Mouse (Mus musculus) MEL (cell line): ENCODE measurements at regions not wholly inside any gene's neighbourhood (a gene's known extent, or its start where the extent isn't known, plus 50 kb on each side); places are given as distances from the start of the nearest gene placed in this dataset.

ENCODE experiments used
- DNase-seq: peaks from one replicate; pipeline ENCODE4 v3.0.0; 2011; ENCODE audit warnings: low read depth, low spot score
- H3K27ac ChIP-seq: 2 replicates; pipeline ENCODE4 v1.5.1; 2012; ENCODE audit warnings: low read depth, mild to moderate bottlenecking, control low read depth, low read length, moderate library complexity; ENCODE audit not compliant: control insufficient read depth
- H3K27me3 ChIP-seq, 2 experiments: fragments of 150-350 bp in 1 of 2; sonication (generic) in 1 of 2; 2 replicates each; pipeline ENCODE4 v1.6.1; 2012; ENCODE audit warnings: low read length in 2 of 2, mild to moderate bottlenecking in 2 of 2, improper control_type of control experiment in 1 of 2, moderate library complexity in 1 of 2; ENCODE audit not compliant: insufficient read depth in 2 of 2, control insufficient read depth in 1 of 2
- H3K36me3 ChIP-seq, 2 experiments: 2 replicates each; pipeline ENCODE4 v1.6.1; 2012 to 2014; ENCODE audit warnings: low read length in 2 of 2, improper control_type of control experiment in 1 of 2, inconsistent platforms in 1 of 2, mild to moderate bottlenecking in 1 of 2; ENCODE audit not compliant: insufficient read depth in 2 of 2, control insufficient read depth in 1 of 2
- H3K4me1 ChIP-seq, 2 experiments: fragments of 150-350 bp in 1 of 2; sonication (generic) in 1 of 2; 2 replicates each; pipeline ENCODE4 v1.6.1; 2012; ENCODE audit warnings: low read length in 2 of 2, improper control_type of control experiment in 1 of 2, mild to moderate bottlenecking in 1 of 2; ENCODE audit not compliant: insufficient read depth in 2 of 2, control insufficient read depth in 1 of 2
- H3K4me3 ChIP-seq, 2 experiments: fragments of 150-350 bp in 1 of 2; sonication (generic) in 1 of 2; 2 replicates each; pipeline ENCODE4 v1.5.1; 2012; ENCODE audit warnings: low read depth in 2 of 2, low read length in 2 of 2, mild to moderate bottlenecking in 2 of 2, moderate library complexity in 2 of 2, control low read depth in 1 of 2, improper control_type of control experiment in 1 of 2; ENCODE audit not compliant: control insufficient read depth in 1 of 2, insufficient read depth in 1 of 2
- H3K79me2 ChIP-seq: 2 replicates; pipeline ENCODE4 v1.6.1; 2012; ENCODE audit warnings: mild to moderate bottlenecking, low read length, moderate library complexity; ENCODE audit not compliant: control insufficient read depth, poor library complexity, insufficient read depth
- H3K9ac ChIP-seq: 2 replicates; pipeline ENCODE4 v1.6.1; 2012; ENCODE audit warnings: low read depth, mild to moderate bottlenecking, control low read depth, low read length, moderate library complexity; ENCODE audit not compliant: control insufficient read depth, poor library complexity, severe bottlenecking
- H3K9me3 ChIP-seq: fragments of 150-350 bp; sonication (generic); replicated peaks from 2 replicates; pipeline ENCODE4 v1.6.1; 2012; ENCODE audit warnings: mild to moderate bottlenecking, low read length, improper control_type of control experiment, moderate library complexity; ENCODE audit not compliant: insufficient read depth
- BHLHE40 ChIP-seq: IDR thresholded peaks from 2 replicates; pipeline ENCODE4 v1.6.1; 2012; ENCODE audit warnings: low read depth, mild to moderate bottlenecking, inconsistent platforms, low read length, improper control_type of control experiment, borderline replicate concordance
- CHD1 ChIP-seq: IDR thresholded peaks from 2 replicates; pipeline ENCODE4 v1.6.1; 2012; ENCODE audit warnings: low read depth, mild to moderate bottlenecking, inconsistent platforms, low read length, improper control_type of control experiment
- CHD2 ChIP-seq: IDR thresholded peaks from 2 replicates; pipeline ENCODE4 v1.6.1; 2011; ENCODE audit warnings: low read length, improper control_type of control experiment
- CTCF ChIP-seq, 3 experiments: IDR thresholded peaks in 2 of 3; conservative IDR thresholded peaks in 1 of 3; 2 replicates each; pipeline ENCODE4 v1.5.1; 2011 to 2012; ENCODE audit warnings: low read length in 3 of 3, low read depth in 2 of 3, mild to moderate bottlenecking in 2 of 3, improper control_type of control experiment in 1 of 3, inconsistent platforms in 1 of 3, mixed read lengths in 1 of 3, moderate library complexity in 1 of 3; ENCODE audit not compliant: control insufficient read depth in 1 of 3, insufficient read depth in 1 of 3, poor library complexity in 1 of 3, severe bottlenecking in 1 of 3
- E2F4 ChIP-seq: IDR thresholded peaks from 2 replicates; pipeline ENCODE4 v1.6.1; 2011; ENCODE audit warnings: low read depth, low read length, improper control_type of control experiment, borderline replicate concordance
- ETS1 ChIP-seq: IDR thresholded peaks from 2 replicates; pipeline ENCODE4 v1.6.1; 2012; ENCODE audit warnings: low read depth, mild to moderate bottlenecking, inconsistent platforms, low read length, improper control_type of control experiment, moderate library complexity
- GABPA ChIP-seq: IDR thresholded peaks from 2 replicates; pipeline ENCODE4 v1.6.1; 2012; ENCODE audit warnings: low read depth, mild to moderate bottlenecking, inconsistent platforms, low read length, improper control_type of control experiment, moderate library complexity
- GATA1 ChIP-seq: IDR thresholded peaks from 2 replicates; pipeline ENCODE4 v1.6.1; 2011; ENCODE audit warnings: low read depth, low read length, improper control_type of control experiment
- JUND ChIP-seq: IDR thresholded peaks from 2 replicates; pipeline ENCODE4 v1.6.1; 2011; ENCODE audit warnings: low read depth, mild to moderate bottlenecking, improper control_type of control experiment, low read length
- MAFK ChIP-seq: IDR thresholded peaks from 2 replicates; pipeline ENCODE4 v1.6.1; 2011; ENCODE audit warnings: low read depth, mild to moderate bottlenecking, low read length, improper control_type of control experiment, borderline replicate concordance
- MAX ChIP-seq: IDR thresholded peaks from 2 replicates; pipeline ENCODE4 v1.6.1; 2011; ENCODE audit warnings: low read length, improper control_type of control experiment
- MAZ ChIP-seq: IDR thresholded peaks from 2 replicates; pipeline ENCODE4 v1.6.1; 2012; ENCODE audit warnings: low read depth, mild to moderate bottlenecking, inconsistent platforms, low read length, improper control_type of control experiment
- MXI1 ChIP-seq: IDR thresholded peaks from 2 replicates; pipeline ENCODE4 v1.6.1; 2011; ENCODE audit warnings: mild to moderate bottlenecking, low read depth, low read length, improper control_type of control experiment
- MYC ChIP-seq: IDR thresholded peaks from 2 replicates; pipeline ENCODE4 v1.6.1; 2011; ENCODE audit warnings: low read depth, mild to moderate bottlenecking, low read length, improper control_type of control experiment, moderate library complexity
- NELFE ChIP-seq: IDR thresholded peaks from 2 replicates; pipeline ENCODE4 v1.6.1; 2011; ENCODE audit warnings: low read depth, low read length, improper control_type of control experiment
- NRF1 ChIP-seq: IDR thresholded peaks from 2 replicates; pipeline ENCODE4 v1.6.1; 2014; ENCODE audit warnings: low read depth, mild to moderate bottlenecking, inconsistent platforms, low read length, improper control_type of control experiment, moderate library complexity; ENCODE audit not compliant: poor library complexity, insufficient read depth, severe bottlenecking
- POLR2A ChIP-seq, 2 experiments: IDR thresholded peaks; 2 replicates each; pipeline ENCODE4 v1.6.1; 2011 to 2012; ENCODE audit warnings: low read length in 2 of 2, mild to moderate bottlenecking in 2 of 2, control low read depth in 1 of 2, improper control_type of control experiment in 1 of 2, low read depth in 1 of 2, moderate library complexity in 1 of 2; ENCODE audit not compliant: control insufficient read depth in 1 of 2, insufficient read depth in 1 of 2, poor library complexity in 1 of 2
- POLR2AphosphoS2 ChIP-seq: IDR thresholded peaks from 2 replicates; pipeline ENCODE4 v1.6.1; 2011; ENCODE audit warnings: low read length, improper control_type of control experiment
- POLR2AphosphoS5 ChIP-seq: IDR thresholded peaks from 2 replicates; pipeline ENCODE4 v1.6.1; 2012; ENCODE audit warnings: low read depth, borderline replicate concordance, mild to moderate bottlenecking, inconsistent platforms, low read length, moderate library complexity, mixed read lengths
- RAD21 ChIP-seq: IDR thresholded peaks from 2 replicates; pipeline ENCODE4 v1.6.1; 2011; ENCODE audit warnings: mild to moderate bottlenecking, low read depth, low read length, improper control_type of control experiment
- RCOR1 ChIP-seq: IDR thresholded peaks from 2 replicates; pipeline ENCODE4 v1.6.1; 2012; ENCODE audit warnings: low read depth, mild to moderate bottlenecking, inconsistent platforms, low read length, improper control_type of control experiment
- TAL1 ChIP-seq: IDR thresholded peaks from 2 replicates; pipeline ENCODE4 v1.6.1; 2012; ENCODE audit warnings: mild to moderate bottlenecking, inconsistent platforms, low read length, moderate library complexity, mixed read lengths
- UBTF ChIP-seq: IDR thresholded peaks from 2 replicates; pipeline ENCODE4 v1.6.1; 2012; ENCODE audit warnings: low read depth, mild to moderate bottlenecking, inconsistent platforms, low read length, improper control_type of control experiment, moderate library complexity, borderline replicate concordance; ENCODE audit not compliant: insufficient read depth
- ZC3H11A ChIP-seq: IDR thresholded peaks from 2 replicates; pipeline ENCODE4 v1.6.1; 2012; ENCODE audit warnings: low read depth, mild to moderate bottlenecking, inconsistent platforms, low read length, improper control_type of control experiment
- ZKSCAN1 ChIP-seq: IDR thresholded peaks from 2 replicates; pipeline ENCODE4 v1.6.1; 2012; ENCODE audit warnings: low read depth, mild to moderate bottlenecking, inconsistent platforms, low read length, improper control_type of control experiment, moderate library complexity
- ZMIZ1 ChIP-seq: IDR thresholded peaks from 2 replicates; pipeline ENCODE4 v1.6.1; 2012; ENCODE audit warnings: low read depth, mild to moderate bottlenecking, inconsistent platforms, low read length, improper control_type of control experiment, moderate library complexity
- ZNF384 ChIP-seq: IDR thresholded peaks from 2 replicates; pipeline ENCODE4 v1.6.1; 2012; ENCODE audit warnings: low read depth, mild to moderate bottlenecking, inconsistent platforms, low read length, improper control_type of control experiment

DNA sequence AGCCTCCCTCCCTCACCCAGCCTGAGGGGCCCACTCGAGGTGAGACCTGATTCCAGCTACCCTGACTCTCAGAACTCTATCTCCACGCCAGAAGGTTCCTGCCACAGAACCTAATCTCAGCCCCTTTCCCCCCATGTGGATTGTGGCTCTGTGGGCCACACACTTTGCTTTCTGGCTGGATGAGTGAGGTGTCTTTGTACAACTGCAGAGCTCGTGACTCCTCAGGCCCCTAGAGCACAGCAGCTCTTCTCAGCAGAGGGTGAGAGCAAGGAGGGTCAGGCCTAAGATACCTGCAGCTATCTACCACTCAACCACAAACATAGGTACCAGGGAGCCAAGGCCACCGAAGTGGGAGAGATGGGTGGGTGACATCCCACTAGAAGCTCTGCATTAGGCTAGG lies 93.2 kb downstream of the Fam53a start:
- TF ChIP-seq NELFE (no peak), GABPA (no peak), NRF1 (no peak), ZMIZ1 (no peak), GATA1 (no peak), POLR2AphosphoS5 (no peak), CTCF (IDR thresholded peaks at IDR 0.05 in 2 of 3, conservative IDR thresholded peaks at IDR 0.05 in 1 of 3; ENCODE audit: control insufficient read depth in 1 of 3, insufficient read depth in 1 of 3, low read depth in 2 of 3, low read length in 3 of 3, poor library complexity in 1 of 3, severe bottlenecking in 1 of 3) (no peak), RAD21 (no peak), ZC3H11A (no peak), BHLHE40 (no peak), MAX (no peak), CHD2 (no peak), TAL1 (no peak)
- TF ChIP-seq, all 39 proteins: peak for 0
- H3K27ac ChIP-seq, result no peak overlapping the region

DNA sequence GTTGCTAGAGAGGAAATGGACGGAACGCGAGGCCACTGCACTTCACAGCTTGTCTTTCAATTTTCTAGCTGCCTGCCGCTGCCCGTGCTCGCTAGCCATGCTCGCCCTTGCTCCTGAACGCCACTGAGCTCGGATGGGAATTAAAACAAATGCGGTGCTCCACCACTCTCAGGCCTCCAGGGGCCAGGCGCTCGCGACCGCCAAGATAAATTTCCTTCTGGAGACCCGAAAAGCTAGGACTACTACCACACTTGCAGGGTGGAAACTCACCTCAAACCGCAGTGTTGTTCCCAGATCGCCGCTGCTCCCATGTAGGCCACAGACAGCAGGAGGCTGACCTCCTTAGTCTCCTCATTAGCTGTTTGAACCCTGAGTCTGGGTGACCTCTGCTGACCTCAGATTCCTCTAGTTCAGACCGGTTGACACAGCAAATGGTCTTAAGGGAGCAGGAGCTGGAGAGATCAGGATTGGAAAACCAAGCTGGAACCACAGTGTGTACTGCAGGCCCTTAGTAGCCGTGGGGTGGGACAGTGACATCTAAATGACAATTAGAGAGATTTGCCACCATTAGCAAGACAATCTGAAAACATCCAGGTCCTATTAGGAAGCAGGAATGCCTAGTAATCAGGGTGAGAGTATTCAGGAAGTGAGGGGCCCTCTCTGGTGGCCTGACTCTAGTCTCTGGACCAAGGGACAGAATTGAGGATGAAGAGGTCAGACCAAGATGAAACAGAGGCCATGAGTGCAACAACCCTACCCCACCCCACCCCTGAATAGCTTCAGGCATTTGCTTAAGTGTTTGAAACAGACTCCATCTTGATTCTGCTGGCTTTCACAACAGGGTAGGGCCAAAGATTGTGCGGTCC lies 94.1 kb downstream of the Fam53a start:
- Histone ChIP-seq H3K27ac (no peak overlapping the region), H3K9me3 (no peaks in the 10 kb centered on the region), H3K36me3 (no peaks in the 10 kb centered on the region), H3K9ac (no peak overlapping the region), H3K79me2 (no peaks in the 10 kb centered on the region)
- DNase-seq, result no peak
- no peak for TF ChIP-seq POLR2A (IDR thresholded peaks at IDR 0.05; ENCODE audit: control insufficient read depth in 1 of 2, insufficient read depth in 1 of 2, low read depth in 1 of 2, low read length in 2 of 2, poor library complexity in 1 of 2)
- TF ChIP-seq ETS1, result no peak
- no peak for TF ChIP-seq MAFK
- no peak for TF ChIP-seq MXI1
- no peak for TF ChIP-seq TAL1
- TF ChIP-seq POLR2AphosphoS2, result no peak
- TF ChIP-seq MAZ, result no peak
- TF ChIP-seq E2F4, result no peak
- TF ChIP-seq UBTF, result no peak
- no peak for TF ChIP-seq NELFE
- no peak for TF ChIP-seq POLR2AphosphoS5
- no peak for TF ChIP-seq RAD21
- TF ChIP-seq MYC, result no peak
- TF ChIP-seq RCOR1, result no peak
- no peak for TF ChIP-seq JUND
- no peak for TF ChIP-seq CHD1
- TF ChIP-seq GATA1, result no peak
- no peak for TF ChIP-seq ZKSCAN1
- no peak for TF ChIP-seq ZNF384
- TF ChIP-seq, all 39 proteins: peak for 0
- no peaks in the 10 kb centered on the region; a peak in 1 of 4 replicates for H3K27me3 ChIP-seq
- H3K4me3 ChIP-seq, result no peak overlapping the region
- H3K4me1 ChIP-seq, result no peaks in the 10 kb centered on the region

More for the DNA sequence above, 93.2 kb downstream of the Fam53a start:
- no peak for DNase-seq
- Histone ChIP-seq H3K36me3 (no peaks in the 10 kb centered on the region), H3K9me3 (no peaks in the 10 kb centered on the region), H3K9ac (no peak overlapping the region), H3K27me3 (no peaks in the 10 kb centered on the region; a peak in 1 of 4 replicates), H3K79me2 (no peaks in the 10 kb centered on the region), H3K4me1 (no peaks in the 10 kb centered on the region), H3K4me3 (no peak overlapping the region)
